Mouse (Mus musculus): Measurements from ENCODE around the gene Krtap4-8.
"Not testable (repeated sequence)": the region's sequence is repeated elsewhere in the genome, so short reads cannot be mapped to it uniquely, and the experiment has no call there.

Gene Krtap4-8

GRCm38 (mm10) chr11:99780604-99781003 lies at the start of gene Krtap4-8:
Gene Krtap4-8 (minus strand): TSS chr11:99780704.
- DNase-seq (ENCODE audit: low spot score in 2 of 2), result no peak

- DNase-seq (ENCODE audit: low spot score in 2 of 2), result not testable (repeated sequence)
These were observed 35.1 kb upstream of the Krtap4-8 start, which contains the start of gene Gm11564 for GRCm38 (mm10) chr11:99815566-99815965. Gene Gm11564 (minus strand): TSS chr11:99815666.

GRCm38 (mm10) chr11:99809792-99810191 lies 29.3 kb upstream of the Krtap4-8 start, which contains the start of gene Krtap4-13:
Gene Krtap4-13 (minus strand): TSS chr11:99809892.
- DNase-seq (ENCODE audit: low spot score in 2 of 2), result not testable (repeated sequence)

- DNase-seq (ENCODE audit: low spot score in 2 of 2), result not testable (repeated sequence)
These were observed 23.8 kb upstream of the Krtap4-8 start, which contains the start of gene Gm11554 for GRCm38 (mm10) chr11:99804346-99804745. Gene Gm11554 (minus strand): TSS chr11:99804446.

- DNase-seq (ENCODE audit: low spot score in 2 of 2), result not testable (repeated sequence)
These were observed 18.3 kb upstream of the Krtap4-8 start, which contains the start of gene Gm11569 for GRCm38 (mm10) chr11:99798832-99799231. Gene Gm11569 (minus strand): TSS chr11:99798932.

- DNase-seq (ENCODE audit: low spot score in 2 of 2), result no peak
These were observed 12.9 kb upstream of the Krtap4-8 start, which contains the start of gene Gm11596 for GRCm38 (mm10) chr11:99793367-99793766. Gene Gm11596 (minus strand): TSS chr11:99793467.

GRCm38 (mm10) chr11:99784900-99785299 lies 4.4 kb upstream of the Krtap4-8 start, which contains the start of gene Krtap4-9:
Gene Krtap4-9 (plus strand): TSS chr11:99785200.
- DNase-seq (ENCODE audit: low spot score in 2 of 2), result not testable (repeated sequence)

GRCm38 (mm10) chr11:99778401-99778800 lies 2.1 kb downstream of the Krtap4-8 start:
- no peak for DNase-seq (ENCODE audit: low spot score in 2 of 2)

GRCm38 (mm10) chr11:99772813-99773212 lies 7.7 kb downstream of the Krtap4-8 start, which contains the start of gene Gm11595:
Gene Gm11595 (minus strand): TSS chr11:99772913.
- DNase-seq (ENCODE audit: low spot score in 2 of 2), result not testable (repeated sequence)

GRCm38 (mm10) chr11:99768410-99768809 lies 12.1 kb downstream of the Krtap4-8 start:
- no peak for DNase-seq (ENCODE audit: low spot score in 2 of 2)

- DNase-seq (ENCODE audit: low spot score in 2 of 2), result no peak
These were observed 21.6 kb downstream of the Krtap4-8 start for GRCm38 (mm10) chr11:99758877-99759276.

GRCm38 (mm10) chr11:99743985-99744384 lies 36.5 kb downstream of the Krtap4-8 start:
- no peak for DNase-seq (ENCODE audit: low spot score in 2 of 2)

- no peak for DNase-seq (ENCODE audit: low spot score in 2 of 2)
These were observed 46.3 kb downstream of the Krtap4-8 start, which contains the start of gene Gm14180 for GRCm38 (mm10) chr11:99734190-99734589. Gene Gm14180 (minus strand): TSS chr11:99734290.

All from frontal cortex, postnatal 25 days (tissue).